Mouse (Mus musculus): ENCODE results near the gene Olfr1049. TPM values are rescaled to one million over a fixed set of nuclear protein-coding genes. Genes with fewer than 3 reads are reported as not detected.
"Not testable (repeated sequence)": the region's sequence is repeated elsewhere in the genome, so short reads cannot be mapped to it uniquely, and the experiment has no call there.

The Olfr1049 gene
- not detected in 2 replicates for polyA plus RNA-seq (2014; fragmentation: Nextera tagmentation; extraction: Ambion mirVana)

DNA sequence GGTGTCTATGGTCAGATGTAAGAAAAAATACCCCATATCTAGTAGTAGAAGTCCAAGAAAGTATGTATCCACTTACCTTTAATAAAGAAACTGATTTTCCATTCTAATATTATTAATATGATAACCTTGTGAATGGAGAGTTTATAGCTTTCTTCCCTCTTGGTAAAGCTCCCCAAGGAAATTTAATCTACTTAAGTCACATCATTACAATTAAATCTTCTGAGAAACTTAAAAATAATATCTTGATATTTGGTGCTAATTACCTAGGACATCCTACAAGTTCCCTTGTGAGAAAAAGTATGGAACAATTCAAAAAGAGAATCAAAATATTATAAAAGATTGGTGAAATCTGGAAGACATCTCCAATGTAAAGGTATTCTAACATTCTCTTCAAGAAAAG lies at the start of gene Olfr1049:
Gene Olfr1049 (minus strand): TSS at position 101 of the 400 bp plus-strand sequence.
- not testable (repeated sequence) for H3K4me2 ChIP-seq (ENCODE audit: low read depth, low read length); H3K9ac ChIP-seq (ENCODE audit: low read depth, low read length); H3K27ac ChIP-seq (replicated peaks; ENCODE audit: low read depth, low read length); H3K9me3 ChIP-seq (ENCODE audit: control insufficient read depth, low read length); H3K4me1 ChIP-seq (ENCODE audit: control insufficient read depth, insufficient read depth, low read length); H3K27me3 ChIP-seq (replicated peaks; ENCODE audit: control insufficient read depth, insufficient read depth, low read length); DNase-seq (ENCODE audit: low spot score); H3K36me3 ChIP-seq (ENCODE audit: control insufficient read depth, insufficient read depth, low read length); ATAC-seq (ENCODE audit: low read depth); H3K4me3 ChIP-seq (ENCODE audit: low read depth, low read length)

DNA sequence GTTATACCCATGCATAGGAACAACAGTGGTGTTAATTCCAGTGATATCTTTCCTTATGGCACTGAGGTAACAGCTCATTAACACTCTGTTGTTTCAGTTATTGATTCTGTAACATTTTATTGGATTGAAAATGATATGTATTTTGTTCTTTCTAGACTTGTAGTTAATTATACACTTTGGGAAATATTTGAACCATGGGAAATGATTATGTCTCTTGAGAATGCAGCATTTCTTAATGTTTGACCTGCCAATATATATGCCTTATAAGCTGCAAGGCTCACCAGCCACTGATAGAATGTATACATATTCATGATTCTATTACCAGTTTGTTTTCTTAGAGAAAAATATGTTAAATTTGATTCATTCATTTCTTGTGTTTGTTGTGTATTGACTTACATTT lies 34.0 kb upstream of the Olfr1049 start, which contains the start of gene Olfr1052:
Gene Olfr1052 (plus strand): TSS at position 301 of the 400 bp plus-strand sequence.
- Histone ChIP-seq H3K4me3 (ENCODE audit: low read depth, low read length) (no peak within 1 kb of the TSS), H3K27ac (replicated peaks; ENCODE audit: low read depth, low read length) (no peak within 1 kb of the TSS), H3K4me2 (ENCODE audit: low read depth, low read length) (no peak within 1 kb of the TSS), H3K9ac (ENCODE audit: low read depth, low read length) (no peak within 1 kb of the TSS), H3K27me3 (replicated peaks; ENCODE audit: control insufficient read depth, insufficient read depth, low read length) (no peaks in the 10 kb centered on the region), H3K9me3 (ENCODE audit: control insufficient read depth, low read length) (no peaks in the 10 kb centered on the region), H3K36me3 (ENCODE audit: control insufficient read depth, insufficient read depth, low read length) (no peaks in the 10 kb centered on the region), H3K4me1 (ENCODE audit: control insufficient read depth, insufficient read depth, low read length) (no peaks in the 10 kb centered on the region)
- DNase-seq (ENCODE audit: low spot score) (no peak), ATAC-seq (ENCODE audit: low read depth) (no peak)

DNA sequence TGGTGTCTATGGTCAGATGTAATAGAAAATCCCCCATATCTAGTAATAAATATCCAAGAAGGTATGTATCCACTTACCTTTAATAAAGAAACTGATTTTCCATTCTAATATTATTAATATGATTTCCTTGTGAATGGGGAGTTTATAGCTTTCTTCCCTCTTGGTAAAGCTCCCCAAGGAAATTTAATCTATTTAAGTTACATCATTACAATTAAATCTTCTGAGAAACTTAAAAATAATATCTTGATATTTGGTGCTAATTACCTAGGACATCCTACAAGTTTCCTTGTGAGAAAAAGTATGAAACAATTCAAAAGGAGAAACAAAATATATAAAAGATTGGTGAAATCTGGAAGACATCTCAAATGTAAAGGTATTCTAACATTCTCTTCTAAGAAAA lies 20.9 kb upstream of the Olfr1049 start, which contains the start of gene Olfr1051:
Gene Olfr1051 (minus strand): TSS at position 101 of the 400 bp plus-strand sequence.
- H3K4me2 ChIP-seq (ENCODE audit: low read depth, low read length); H3K27me3 ChIP-seq (replicated peaks; ENCODE audit: control insufficient read depth, insufficient read depth, low read length); ATAC-seq (ENCODE audit: low read depth); H3K9me3 ChIP-seq (ENCODE audit: control insufficient read depth, low read length); H3K4me1 ChIP-seq (ENCODE audit: control insufficient read depth, insufficient read depth, low read length); H3K36me3 ChIP-seq (ENCODE audit: control insufficient read depth, insufficient read depth, low read length); DNase-seq (ENCODE audit: low spot score); H3K27ac ChIP-seq (replicated peaks; ENCODE audit: low read depth, low read length); H3K4me3 ChIP-seq (ENCODE audit: low read depth, low read length); H3K9ac ChIP-seq (ENCODE audit: low read depth, low read length): not testable (repeated sequence)

DNA sequence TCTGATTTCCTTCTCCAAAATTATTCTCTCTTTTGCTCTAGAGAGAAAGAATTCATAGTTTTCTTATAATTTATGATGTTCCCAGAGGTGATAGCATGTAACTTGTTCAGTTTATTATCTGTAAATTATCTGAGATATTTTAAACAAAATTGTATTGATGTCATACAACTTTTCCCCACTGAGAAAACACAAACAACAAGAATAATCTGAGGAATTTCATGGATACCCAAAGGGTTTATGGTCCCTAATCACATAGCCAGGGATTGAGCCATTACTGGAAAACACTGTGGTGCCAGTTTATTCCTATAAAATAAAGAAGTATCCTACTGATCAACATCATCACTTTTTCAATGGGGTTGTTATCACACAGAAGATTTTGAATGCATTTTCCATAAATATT lies 17.9 kb downstream of the Olfr1049 start, which contains the start of gene Olfr1048:
Gene Olfr1048 (minus strand): TSS at position 101 of the 400 bp plus-strand sequence.
- ATAC-seq (ENCODE audit: low read depth) (no peak), DNase-seq (ENCODE audit: low spot score) (no peak)
- no peak within 1 kb of the TSS for H3K4me3 ChIP-seq (ENCODE audit: low read depth, low read length)
- no peak within 1 kb of the TSS for H3K4me2 ChIP-seq (ENCODE audit: low read depth, low read length)
- H3K27me3 ChIP-seq (replicated peaks; ENCODE audit: control insufficient read depth, insufficient read depth, low read length): no peaks in the 10 kb centered on the region
- H3K9ac ChIP-seq (ENCODE audit: low read depth, low read length): no peak within 1 kb of the TSS
- H3K9me3 ChIP-seq (ENCODE audit: control insufficient read depth, low read length): no peaks in the 10 kb centered on the region
- no peak within 1 kb of the TSS for H3K27ac ChIP-seq (replicated peaks; ENCODE audit: low read depth, low read length)
- no peaks in the 10 kb centered on the region for H3K36me3 ChIP-seq (ENCODE audit: control insufficient read depth, insufficient read depth, low read length)
- H3K4me1 ChIP-seq (ENCODE audit: control insufficient read depth, insufficient read depth, low read length): no peaks in the 10 kb centered on the region

DNA sequence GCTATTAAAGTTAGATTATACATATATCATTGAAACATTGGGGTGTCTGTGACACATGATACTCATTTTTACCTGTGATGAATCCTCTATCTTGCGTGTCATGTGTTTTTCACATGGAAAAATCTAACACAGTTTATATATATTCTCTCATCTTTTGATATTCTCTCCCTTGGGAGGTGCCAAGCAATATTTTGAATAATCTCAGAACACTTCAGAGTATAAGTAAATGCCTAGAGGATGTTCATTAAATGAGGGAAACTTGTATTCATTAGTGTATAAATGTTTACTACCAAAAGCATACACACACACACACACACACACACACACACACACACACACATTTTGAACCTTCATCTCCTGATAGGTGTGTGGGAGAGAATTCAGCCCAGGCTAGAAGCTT lies 26.8 kb downstream of the Olfr1049 start, which contains the start of gene Olfr1047:
Gene Olfr1047 (minus strand): TSS at position 101 of the 400 bp plus-strand sequence.
- Histone ChIP-seq H3K36me3 (ENCODE audit: control insufficient read depth, insufficient read depth, low read length) (no peaks in the 10 kb centered on the region), H3K4me1 (ENCODE audit: control insufficient read depth, insufficient read depth, low read length) (no peaks in the 10 kb centered on the region), H3K4me3 (ENCODE audit: low read depth, low read length) (no peak within 1 kb of the TSS), H3K27ac (replicated peaks; ENCODE audit: low read depth, low read length) (no peak within 1 kb of the TSS), H3K4me2 (ENCODE audit: low read depth, low read length) (no peak within 1 kb of the TSS), H3K9me3 (ENCODE audit: control insufficient read depth, low read length) (no peaks in the 10 kb centered on the region), H3K9ac (ENCODE audit: low read depth, low read length) (no peak within 1 kb of the TSS), H3K27me3 (replicated peaks; ENCODE audit: control insufficient read depth, insufficient read depth, low read length) (no peaks in the 10 kb centered on the region)
- DNase-seq (ENCODE audit: low spot score) (no peak), ATAC-seq (ENCODE audit: low read depth) (no peak)
- 94% methylated on average over 1 of the region's 1 CpGs for WGBS

DNA sequence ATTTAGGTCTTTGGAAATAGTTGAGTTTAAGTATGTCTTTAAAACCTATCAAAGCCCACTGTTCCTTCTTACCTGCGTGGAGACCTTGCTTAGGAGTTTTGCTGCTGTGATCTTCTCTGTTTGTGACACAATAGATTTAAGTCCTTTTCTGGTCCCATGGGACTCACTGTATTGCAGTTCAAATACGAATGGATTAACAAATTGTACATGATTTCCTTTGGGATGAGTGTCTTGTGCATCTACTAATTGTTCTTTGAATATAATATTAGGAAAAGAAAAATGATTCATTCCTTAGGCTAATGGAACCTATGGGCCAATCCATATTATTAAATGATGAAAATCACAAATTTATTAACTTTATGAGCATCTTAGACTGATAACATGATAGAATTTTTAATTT lies 38.9 kb downstream of the Olfr1049 start, which contains the start of gene Olfr1046:
Gene Olfr1046 (minus strand): TSS at position 101 of the 400 bp plus-strand sequence.
- ATAC-seq (ENCODE audit: low read depth): no peak
- H3K4me2 ChIP-seq (ENCODE audit: low read depth, low read length): no peak within 1 kb of the TSS

More for the DNA sequence above, 38.9 kb downstream of the Olfr1049 start, which contains the start of gene Olfr1046:
- Histone ChIP-seq H3K27ac (replicated peaks; ENCODE audit: low read depth, low read length) (no peak within 1 kb of the TSS), H3K36me3 (ENCODE audit: control insufficient read depth, insufficient read depth, low read length) (no peaks in the 10 kb centered on the region), H3K9ac (ENCODE audit: low read depth, low read length) (no peak within 1 kb of the TSS), H3K4me3 (ENCODE audit: low read depth, low read length) (no peak within 1 kb of the TSS), H3K9me3 (ENCODE audit: control insufficient read depth, low read length) (no peaks in the 10 kb centered on the region), H3K4me1 (ENCODE audit: control insufficient read depth, insufficient read depth, low read length) (no peaks in the 10 kb centered on the region), H3K27me3 (replicated peaks; ENCODE audit: control insufficient read depth, insufficient read depth, low read length) (no peaks in the 10 kb centered on the region)
- 63% methylated on average over 2 of the region's 2 CpGs for WGBS
- DNase-seq (ENCODE audit: low spot score): no peak

Other genes with a start within 250 kb of the Olfr1049 start
- gene Olfr1033, start 237.7 kb downstream of the Olfr1049 start, polyA plus RNA-seq (2014; fragmentation: Nextera tagmentation; extraction: Ambion mirVana): 1.6 and 2.2 TPM in 2 replicates
- gene Olfr1034, start 212.5 kb downstream of the Olfr1049 start, polyA plus RNA-seq (2014; fragmentation: Nextera tagmentation; extraction: Ambion mirVana): 0.04 TPM in 2 replicates
- gene Olfr1036, start 184.3 kb downstream of the Olfr1049 start, polyA plus RNA-seq (2014; fragmentation: Nextera tagmentation; extraction: Ambion mirVana): not detected in 2 replicates
- not detected in 2 replicates for gene Olfr1037, start 170.9 kb downstream of the Olfr1049 start, polyA plus RNA-seq (2014; fragmentation: Nextera tagmentation; extraction: Ambion mirVana)
- not detected in 2 replicates for gene Olfr1039, start 122.4 kb downstream of the Olfr1049 start, polyA plus RNA-seq (2014; fragmentation: Nextera tagmentation; extraction: Ambion mirVana)
- not detected in 2 replicates for gene Olfr1040, start 111.6 kb downstream of the Olfr1049 start, polyA plus RNA-seq (2014; fragmentation: Nextera tagmentation; extraction: Ambion mirVana)
- not detected in 2 replicates for gene Olfr1042, start 96.5 kb downstream of the Olfr1049 start, polyA plus RNA-seq (2014; fragmentation: Nextera tagmentation; extraction: Ambion mirVana)
- not detected in 2 replicates for gene Olfr1043, start 90.8 kb downstream of the Olfr1049 start, polyA plus RNA-seq (2014; fragmentation: Nextera tagmentation; extraction: Ambion mirVana)
- gene Olfr1044, start 80.5 kb downstream of the Olfr1049 start, polyA plus RNA-seq (2014; fragmentation: Nextera tagmentation; extraction: Ambion mirVana): 0.09 TPM in 1 of 2 replicates, not detected in the other
- gene Olfr52, start 72.6 kb downstream of the Olfr1049 start, polyA plus RNA-seq (2014; fragmentation: Nextera tagmentation; extraction: Ambion mirVana): not detected in 2 replicates
- not detected in 2 replicates for gene Olfr1045, start 55.3 kb downstream of the Olfr1049 start, polyA plus RNA-seq (2014; fragmentation: Nextera tagmentation; extraction: Ambion mirVana)
- not detected in 2 replicates for gene Olfr1046, start 39.0 kb downstream of the Olfr1049 start, polyA plus RNA-seq (2014; fragmentation: Nextera tagmentation; extraction: Ambion mirVana)
- gene Olfr1047, start 26.9 kb downstream of the Olfr1049 start, polyA plus RNA-seq (2014; fragmentation: Nextera tagmentation; extraction: Ambion mirVana): not detected in 2 replicates
- gene Olfr1048, start 18.0 kb downstream of the Olfr1049 start, polyA plus RNA-seq (2014; fragmentation: Nextera tagmentation; extraction: Ambion mirVana): 0.29 TPM in 1 of 2 replicates, not detected in the other
- gene Olfr1051, start 20.8 kb upstream of the Olfr1049 start, polyA plus RNA-seq (2014; fragmentation: Nextera tagmentation; extraction: Ambion mirVana): not detected in 2 replicates
- 0.11 TPM in 1 of 2 replicates, not detected in the other for gene Olfr1052, start 34.1 kb upstream of the Olfr1049 start, polyA plus RNA-seq (2014; fragmentation: Nextera tagmentation; extraction: Ambion mirVana)
- not detected in 2 replicates for gene Olfr1053, start 57.0 kb upstream of the Olfr1049 start, polyA plus RNA-seq (2014; fragmentation: Nextera tagmentation; extraction: Ambion mirVana)
- gene Olfr1054, start 77.1 kb upstream of the Olfr1049 start, polyA plus RNA-seq (2014; fragmentation: Nextera tagmentation; extraction: Ambion mirVana): not detected in 2 replicates
- gene Olfr1055, start 92.0 kb upstream of the Olfr1049 start, polyA plus RNA-seq (2014; fragmentation: Nextera tagmentation; extraction: Ambion mirVana): not detected in 2 replicates
- 0.21 TPM in 1 of 2 replicates, not detected in the other for gene Olfr1056, start 104.1 kb upstream of the Olfr1049 start, polyA plus RNA-seq (2014; fragmentation: Nextera tagmentation; extraction: Ambion mirVana)
- gene Olfr1057, start 120.1 kb upstream of the Olfr1049 start, polyA plus RNA-seq (2014; fragmentation: Nextera tagmentation; extraction: Ambion mirVana): not detected in 2 replicates
- 0.18 and 0.22 TPM in 2 replicates for gene Olfr1058, start 130.2 kb upstream of the Olfr1049 start, polyA plus RNA-seq (2014; fragmentation: Nextera tagmentation; extraction: Ambion mirVana)
- not detected in 2 replicates for gene Olfr1061, start 155.7 kb upstream of the Olfr1049 start, polyA plus RNA-seq (2014; fragmentation: Nextera tagmentation; extraction: Ambion mirVana)
- 0.07 TPM in 1 of 2 replicates, not detected in the other for gene Olfr1062, start 168.4 kb upstream of the Olfr1049 start, polyA plus RNA-seq (2014; fragmentation: Nextera tagmentation; extraction: Ambion mirVana)
- 0.15 and 0.25 TPM in 2 replicates for gene Olfr1065, start 192.3 kb upstream of the Olfr1049 start, polyA plus RNA-seq (2014; fragmentation: Nextera tagmentation; extraction: Ambion mirVana)
- gene Olfr1066, start 197.9 kb upstream of the Olfr1049 start, polyA plus RNA-seq (2014; fragmentation: Nextera tagmentation; extraction: Ambion mirVana): not detected in 2 replicates
- 0.13 TPM in 1 of 2 replicates, not detected in the other for gene Olfr228, start 229.1 kb upstream of the Olfr1049 start, polyA plus RNA-seq (2014; fragmentation: Nextera tagmentation; extraction: Ambion mirVana)

Measured in embryonic facial prominence, embryonic 14.5 days (tissue).